Mouse (Mus musculus) midbrain, embryonic 11.5 days (tissue): Measurements from ENCODE around the gene Scube2. TPM values are rescaled to one million over a fixed set of nuclear protein-coding genes. Genes with fewer than 3 reads are reported as not detected.

ENCODE experiments used
- polyA plus RNA-seq: library from polyadenylated mRNA; unstranded; fragments of >200 nt; fragmentation: Nextera tagmentation; extraction: Ambion mirVana; gene quantifications from 2 replicates; pipeline ENCODE4 v1.2.1, GENCODE M21; 2014

Scube2 gene
- polyA plus RNA-seq, 1 experiment from 2014 or later = 4.2 TPM

Other genes with a start within 250 kb of the Scube2 start
- 37.9 and 41.6 TPM in 2 replicates for gene St5, start 162.1 kb downstream of the Scube2 start, polyA plus RNA-seq
- 19.4 and 20.7 TPM in 2 replicates for gene Akip1, start 162.0 kb downstream of the Scube2 start, polyA plus RNA-seq
- gene BC051019, start 141.8 kb downstream of the Scube2 start, polyA plus RNA-seq = not detected in 2 replicates
- gene Ascl3, start 134.0 kb downstream of the Scube2 start, polyA plus RNA-seq = 0.20 TPM in 1 of 2 replicates, not detected in the other
- 63.9 and 69.4 TPM in 2 replicates for gene Tmem9b, start 112.8 kb downstream of the Scube2 start, polyA plus RNA-seq
- 1.1 and 1.3 TPM in 2 replicates for gene Nrip3, start 83.7 kb downstream of the Scube2 start, polyA plus RNA-seq
- 52.4 and 53.0 TPM in 2 replicates for gene Dennd5a, start 94.8 kb upstream of the Scube2 start, polyA plus RNA-seq
- 85.6 and 89.5 TPM in 2 replicates for gene Tmem41b, start 121.2 kb upstream of the Scube2 start, polyA plus RNA-seq
- gene Ipo7, start 152.6 kb upstream of the Scube2 start, polyA plus RNA-seq = 37.8 and 40.2 TPM in 2 replicates
- 32.4 and 32.5 TPM in 2 replicates for gene Zfp143, start 195.5 kb upstream of the Scube2 start, polyA plus RNA-seq